Mouse (Mus musculus) ovary, postnatal 10 days (tissue): Measurements from ENCODE around the gene Carm1.

Source experiments
- DNase-seq: peaks from one replicate; pipeline ENCODE4 v3.0.0; 2022; ENCODE audit warnings: low spot score

Gene Carm1

DNA sequence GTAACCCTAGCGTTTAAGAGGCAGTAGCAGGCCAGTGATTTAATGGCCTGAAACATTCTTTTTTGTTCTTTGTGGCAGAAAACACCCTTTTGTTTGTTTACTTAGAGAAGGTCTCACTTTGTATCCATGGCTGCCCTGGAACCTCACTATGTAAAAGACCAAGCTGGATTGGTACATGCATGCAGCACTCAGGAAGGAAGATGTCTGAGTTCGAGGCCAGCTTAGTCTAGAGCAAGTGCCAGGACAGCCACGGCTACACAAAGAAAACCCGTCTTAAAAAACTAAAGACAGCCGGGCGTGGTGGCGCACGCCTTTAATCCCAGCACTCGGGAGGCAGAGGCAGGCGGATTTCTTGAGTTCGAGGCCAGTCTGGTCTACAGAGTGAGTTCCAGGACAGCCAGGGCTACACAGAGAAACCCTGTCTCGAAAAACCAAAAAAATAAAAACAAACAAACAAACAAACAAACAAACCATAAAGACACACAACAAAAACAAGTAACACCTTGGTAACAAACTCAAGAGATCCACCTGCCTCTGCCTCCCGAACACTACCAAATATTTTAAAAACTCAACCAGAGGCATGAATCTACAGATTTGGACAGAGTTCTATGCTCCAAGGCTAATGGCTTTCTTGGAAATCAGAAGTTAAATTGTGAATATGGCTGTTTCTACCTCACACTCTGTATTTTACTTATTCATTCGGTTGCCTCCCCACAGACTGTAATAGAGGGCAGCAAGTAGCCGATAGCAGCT, 68.3 kb downstream of the Carm1 start:
- no peak for DNase-seq

DNA sequence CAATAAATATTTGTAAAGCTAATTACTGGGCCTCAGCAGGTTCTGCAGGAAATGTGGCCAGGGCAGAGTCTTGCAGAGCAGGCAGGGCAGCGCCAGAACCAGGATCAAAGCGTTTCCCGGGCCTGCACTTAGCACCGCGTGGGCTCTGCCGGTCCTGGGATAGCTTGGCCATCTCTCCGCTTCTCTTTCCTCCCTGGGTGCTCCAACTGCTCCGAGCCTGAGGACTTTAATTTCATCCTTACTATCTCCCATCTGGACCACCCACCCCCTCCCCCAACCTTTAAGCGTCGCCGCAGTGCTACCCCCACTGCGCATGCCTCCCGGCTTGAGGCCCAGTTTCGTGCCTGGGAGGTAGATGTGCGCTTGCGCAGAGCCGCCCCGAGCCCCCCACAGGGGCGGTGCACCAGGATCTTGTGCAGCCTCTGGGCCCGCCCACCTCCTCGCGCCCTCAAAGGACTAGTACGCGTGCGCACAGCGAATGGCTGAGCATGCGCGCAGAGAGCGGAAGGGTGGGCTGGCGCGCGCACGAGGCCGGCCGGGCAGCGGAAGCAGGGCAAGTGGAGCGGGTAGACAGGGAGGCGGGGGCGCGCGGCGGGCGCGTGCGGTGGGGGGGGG, 69.0 kb downstream of the Carm1 start, which contains the start of gene Smarca4:
Smarca4 (plus strand) TSS at position 553 of the 615 bp plus-strand sequence.
- peak; percentile 99 for DNase-seq

DNA sequence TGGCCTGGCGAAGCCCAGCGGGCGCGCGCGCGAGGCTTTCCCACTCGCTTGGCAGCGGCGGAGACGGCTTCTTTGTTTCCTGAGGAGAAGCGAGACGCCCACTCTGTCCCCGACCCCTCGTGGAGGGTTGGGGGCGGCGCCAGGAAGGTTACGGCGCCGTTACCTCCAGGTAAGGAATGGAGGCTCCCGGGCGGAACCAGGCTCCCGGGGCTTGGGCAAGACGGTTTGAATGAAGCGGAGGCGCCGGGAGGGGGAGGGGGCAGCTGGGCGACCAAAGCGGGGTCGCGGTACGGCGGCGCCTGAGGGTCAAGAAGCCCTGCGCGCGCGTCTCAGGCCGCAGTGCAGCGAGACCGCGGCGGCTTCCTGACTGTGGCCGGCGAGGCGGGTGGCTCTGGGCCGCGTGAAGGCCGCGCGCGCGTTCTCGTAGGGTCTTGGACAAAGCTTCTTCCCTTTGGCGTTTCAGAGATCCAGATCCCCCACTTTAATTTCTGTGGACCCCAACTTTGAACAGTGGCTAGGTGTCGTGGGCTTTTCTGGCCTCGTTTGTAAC, 69.6 kb downstream of the Carm1 start:
- peak; percentile 87 for DNase-seq

DNA sequence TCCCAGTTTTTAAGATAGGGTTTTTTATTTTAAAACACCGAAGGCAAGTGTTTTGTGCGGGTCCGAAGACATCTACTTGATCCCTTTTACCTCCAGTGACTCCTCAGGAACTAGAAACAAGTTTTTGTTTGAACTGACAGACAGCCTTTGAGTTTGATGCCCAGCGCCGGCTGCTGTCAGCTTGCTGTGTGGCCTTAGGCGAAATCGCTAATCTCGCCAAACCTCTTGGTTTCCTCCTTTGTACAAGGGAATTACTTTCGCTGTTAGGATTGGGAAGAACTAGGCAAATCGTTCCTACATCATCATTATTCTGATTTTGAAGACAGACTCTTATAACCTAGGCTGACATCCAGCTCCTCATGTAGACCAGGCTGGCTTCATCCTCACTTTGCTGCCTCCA, 70.4 kb downstream of the Carm1 start:
- no peak for DNase-seq

DNA sequence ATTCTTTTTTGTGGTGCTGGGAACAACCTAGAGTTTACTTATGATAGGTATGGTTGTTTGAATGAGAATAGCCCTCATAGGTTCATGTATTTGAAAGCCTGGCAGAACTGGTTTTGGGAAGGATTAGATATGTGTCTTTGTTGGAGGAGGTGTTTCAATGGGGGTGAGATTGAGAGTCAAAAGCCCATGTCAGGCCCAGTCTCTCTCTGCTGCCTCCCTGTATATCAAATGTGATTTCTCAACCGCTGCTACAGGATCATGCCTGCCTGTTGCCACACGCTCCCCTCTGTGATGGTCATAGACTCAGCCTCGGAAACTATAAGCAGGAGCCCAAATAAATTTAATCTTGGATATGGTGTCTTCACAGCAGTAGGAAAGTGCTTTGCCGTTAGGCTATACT, 73.5 kb downstream of the Carm1 start:
- DNase-seq, result no peak

DNA sequence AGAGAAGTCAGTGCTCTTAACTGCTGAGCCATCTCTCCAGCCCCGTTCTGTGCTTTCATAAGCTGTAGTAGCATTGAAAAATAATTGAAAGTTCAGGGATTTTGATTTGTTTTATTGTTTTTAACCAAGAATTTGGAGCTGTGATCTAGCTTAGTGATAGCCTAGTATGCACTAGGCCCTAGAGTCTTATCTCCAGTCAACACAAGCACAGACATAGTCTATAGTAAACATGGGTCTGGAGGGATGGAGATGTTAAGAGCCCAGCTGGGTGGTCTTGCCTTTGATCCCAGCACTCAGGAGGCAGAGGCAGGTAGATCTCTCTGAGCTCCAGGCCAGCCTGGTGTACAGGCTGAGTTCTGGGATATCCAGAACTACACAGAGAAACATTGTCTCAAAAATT, 76.0 kb downstream of the Carm1 start:
- DNase-seq, result no peak

DNA sequence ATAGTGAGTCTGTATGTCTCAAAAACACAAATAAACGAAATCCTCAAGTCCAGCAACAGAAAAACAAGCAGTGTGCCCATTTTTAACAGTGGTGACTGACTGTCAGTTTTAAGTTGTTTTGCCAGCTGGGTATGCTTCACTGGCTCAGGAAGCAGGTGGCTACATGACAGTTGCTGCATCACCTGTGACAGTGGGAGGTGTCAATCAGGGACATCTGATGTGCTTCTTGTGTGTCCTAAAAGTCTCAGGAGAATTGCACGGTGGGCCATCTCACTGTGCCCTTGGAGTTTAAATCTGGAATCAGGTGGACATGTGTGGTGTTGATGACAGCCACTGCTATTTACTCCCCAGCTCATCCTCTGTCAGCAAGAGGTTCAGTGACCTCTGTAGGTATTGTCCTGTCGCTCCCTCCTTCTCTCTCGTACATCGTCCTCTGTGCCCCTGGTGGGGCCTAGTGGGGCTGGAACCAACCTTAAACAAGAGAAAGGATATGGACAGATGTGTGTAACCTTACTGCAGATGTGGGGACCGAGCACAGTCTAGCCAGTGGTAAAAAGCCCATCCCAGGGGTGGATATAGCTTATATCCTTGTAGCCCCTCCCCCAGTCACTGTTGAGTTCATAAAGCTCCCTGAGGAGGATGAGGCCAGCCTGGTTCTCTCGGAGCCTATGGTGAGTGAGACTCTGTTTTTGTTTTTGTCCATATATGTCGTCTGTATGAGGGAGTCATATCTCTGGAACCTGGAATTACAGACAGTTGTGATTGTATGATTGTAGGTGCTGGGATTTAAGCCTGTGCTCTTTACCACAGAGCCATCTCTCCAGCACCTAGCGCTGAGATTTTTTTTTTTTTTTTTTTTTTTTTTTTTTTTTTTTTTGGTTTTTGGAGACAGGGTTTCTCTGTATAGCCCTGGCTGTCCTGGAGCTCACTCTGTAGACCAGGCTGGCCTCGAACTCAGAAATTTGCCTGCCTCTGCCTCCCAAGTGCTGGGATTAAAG, 78.9 kb downstream of the Carm1 start:
- DNase-seq, result no peak

DNA sequence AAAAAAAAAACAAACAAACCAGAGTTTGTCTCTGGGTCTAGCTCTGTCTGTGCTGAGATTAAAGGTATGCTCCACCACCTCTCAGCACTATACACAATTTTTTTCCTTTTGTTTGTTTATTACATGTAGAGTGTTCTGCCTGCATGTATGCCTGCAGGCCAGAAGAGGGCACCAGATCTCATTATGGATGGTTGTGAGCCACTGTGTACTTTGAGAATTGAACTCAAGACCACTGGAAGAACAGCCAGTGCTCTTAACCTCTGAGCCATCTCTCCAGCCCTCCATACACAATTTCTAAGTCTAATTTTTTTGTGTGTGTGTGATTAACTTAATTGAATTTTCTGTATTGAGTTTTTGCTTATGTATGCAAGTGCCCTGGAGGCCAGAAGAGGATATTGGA, 79.9 kb downstream of the Carm1 start:
- no peak for DNase-seq

DNA sequence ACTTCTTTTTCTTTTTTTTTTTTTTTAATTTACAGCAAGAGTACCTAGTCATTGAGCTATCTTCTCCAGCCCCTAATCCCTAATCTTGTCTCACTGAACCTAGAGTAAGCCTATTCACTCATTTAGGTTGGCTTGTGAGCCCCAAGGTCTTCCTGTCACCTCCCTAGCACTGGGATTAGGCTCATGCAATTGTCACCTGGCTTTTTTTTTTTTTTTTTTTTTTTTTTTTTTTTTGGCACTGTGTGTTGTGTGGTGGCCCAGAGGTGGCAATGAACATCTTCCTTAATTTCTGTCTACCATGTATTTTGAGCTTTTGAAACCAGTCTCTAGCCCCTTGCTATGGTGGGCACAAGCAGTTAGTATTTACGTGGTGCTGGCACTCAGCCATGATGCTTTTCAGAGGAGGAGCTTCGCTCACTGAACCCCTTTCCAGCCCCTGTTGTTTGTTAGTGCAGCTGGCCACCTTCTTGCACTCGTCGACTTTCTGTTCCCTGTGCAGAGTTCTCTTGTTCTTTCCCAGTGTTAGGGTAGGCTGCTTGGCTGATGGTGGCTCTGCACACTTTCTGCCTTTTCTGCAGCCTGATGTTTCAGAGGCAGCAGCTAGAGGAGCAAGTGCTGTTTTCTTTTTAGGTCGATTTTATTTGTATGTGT, 80.6 kb downstream of the Carm1 start:
- DNase-seq, result no peak

DNA sequence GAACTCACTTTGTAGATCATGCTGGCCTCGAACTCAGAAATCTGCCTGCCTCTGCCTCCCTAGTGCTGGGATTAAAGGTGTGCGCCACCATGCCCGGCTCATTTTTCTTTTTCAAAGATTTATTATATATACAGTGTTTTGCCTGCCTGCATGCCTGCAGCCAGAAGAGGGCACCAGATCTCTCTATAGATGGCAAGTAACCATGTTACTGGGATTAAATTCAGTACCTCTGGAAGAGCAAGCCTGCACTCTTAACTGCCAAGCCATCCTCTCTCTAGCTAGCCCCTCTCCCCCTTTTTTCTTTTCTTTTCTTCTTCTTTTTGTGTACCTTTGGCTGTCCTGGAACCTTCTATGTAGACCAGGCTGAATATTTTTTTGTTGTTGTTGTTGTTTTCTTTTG, 84.0 kb downstream of the Carm1 start:
- no peak for DNase-seq

DNA sequence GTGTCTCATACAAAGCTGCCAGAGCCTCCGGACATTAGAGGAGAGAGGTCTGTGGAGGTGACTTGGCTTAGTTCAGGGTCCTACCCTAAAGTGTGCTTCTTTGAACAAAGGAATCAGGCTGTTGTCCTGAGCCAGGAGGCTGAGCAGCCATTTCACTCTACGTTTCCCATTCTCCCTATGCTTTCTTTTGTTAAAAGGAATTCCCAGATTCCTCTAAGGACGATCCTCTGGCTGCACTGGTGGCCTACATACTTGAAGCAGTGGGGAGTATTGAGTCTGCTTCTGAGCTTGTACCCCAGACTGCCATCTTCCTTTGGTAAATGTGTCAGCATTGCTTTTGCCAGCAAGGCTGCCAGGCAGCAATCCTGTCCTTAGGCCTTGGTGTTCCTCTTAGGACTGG, 86.4 kb downstream of the Carm1 start:
- no peak for DNase-seq

DNA sequence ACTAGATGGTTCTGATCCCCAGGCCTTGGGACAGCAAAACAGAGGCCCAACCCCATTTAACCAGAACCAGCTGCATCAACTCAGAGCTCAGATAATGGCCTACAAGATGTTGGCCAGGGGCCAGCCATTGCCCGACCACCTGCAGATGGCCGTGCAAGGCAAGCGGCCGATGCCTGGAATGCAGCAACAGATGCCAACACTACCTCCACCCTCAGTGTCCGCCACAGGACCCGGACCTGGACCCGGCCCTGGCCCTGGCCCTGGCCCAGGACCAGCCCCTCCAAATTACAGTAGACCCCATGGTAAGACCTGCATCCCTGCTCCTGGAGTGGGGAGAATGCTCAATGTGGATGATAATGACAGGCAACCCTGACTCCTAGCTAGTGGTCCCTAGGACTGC, 88.9 kb downstream of the Carm1 start:
- no peak for DNase-seq

DNA sequence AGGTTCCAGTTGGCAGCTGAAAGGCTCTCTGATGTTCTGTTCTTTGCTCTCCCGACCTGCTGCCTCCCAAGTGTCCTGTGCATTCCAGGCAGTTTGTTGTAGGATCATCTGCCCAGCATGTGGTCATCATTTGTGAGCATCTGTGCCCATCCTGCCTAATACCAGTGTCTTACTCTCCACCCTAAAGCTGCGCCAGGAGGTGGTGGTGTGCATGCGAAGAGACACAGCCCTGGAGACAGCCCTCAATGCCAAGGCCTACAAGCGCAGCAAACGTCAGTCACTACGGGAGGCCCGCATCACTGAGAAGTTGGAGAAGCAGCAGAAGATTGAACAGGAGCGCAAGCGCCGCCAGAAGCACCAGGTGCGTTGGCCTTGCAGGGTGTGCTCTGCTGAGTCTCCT, 92.3 kb downstream of the Carm1 start:
- no peak for DNase-seq
